Mouse (Mus musculus): ENCODE results near the gene Fbn1. TPM values are rescaled to one million over a fixed set of nuclear protein-coding genes. Genes with fewer than 3 reads are reported as not detected.

Gene Fbn1
- polyA plus RNA-seq, 1 experiment from 2014 or later = 7.8 TPM

- no peaks in the 10 kb centered on the region for H3K9me3 ChIP-seq (ENCODE audit: control insufficient read depth, low read length)
- 74% methylated on average over 7 of the region's 7 CpGs for WGBS
- no peak for DNase-seq (ENCODE audit: low spot score)
- peaks cover 5% of the 10 kb centered on the region; the same call in 1 of the 2 replicates for H3K4me1 ChIP-seq (ENCODE audit: control insufficient read depth, insufficient read depth, low read length)
- no peak overlapping the region for H3K9ac ChIP-seq (ENCODE audit: low read length)
- no peak overlapping the region for H3K27ac ChIP-seq (replicated peaks; ENCODE audit: low read depth, low read length)
- H3K4me3 ChIP-seq (ENCODE audit: low read depth, low read length) = no peak overlapping the region
- ATAC-seq (ENCODE audit: insufficient number of reproducible peaks, low FRiP score, low TSS enrichment, low read depth) = no peak
- no peak overlapping the region for H3K4me2 ChIP-seq (ENCODE audit: low read depth, severe bottlenecking)
- no peaks in the 10 kb centered on the region for H3K36me3 ChIP-seq (ENCODE audit: control insufficient read depth, insufficient read depth, low read length)
- no peaks in the 10 kb centered on the region for H3K27me3 ChIP-seq (ENCODE audit: control insufficient read depth, insufficient read depth, low read length)
These were observed 182.5 kb downstream of the Fbn1 start for GRCm38 (mm10) chr2:125325125-125325855.

GRCm38 (mm10) chr2:125324455-125324854 lies 183.3 kb downstream of the Fbn1 start:
- H3K9me3 ChIP-seq (ENCODE audit: control insufficient read depth, low read length) = no peaks in the 10 kb centered on the region
- peaks cover 5% of the 10 kb centered on the region; the same call in 1 of the 2 replicates for H3K4me1 ChIP-seq (ENCODE audit: control insufficient read depth, insufficient read depth, low read length)
- no peak overlapping the region for H3K9ac ChIP-seq (ENCODE audit: low read length)
- H3K27me3 ChIP-seq (ENCODE audit: control insufficient read depth, insufficient read depth, low read length) = no peaks in the 10 kb centered on the region
- WGBS = 53% methylated on average over 5 of the region's 5 CpGs
- H3K27ac ChIP-seq (replicated peaks; ENCODE audit: low read depth, low read length) = no peak overlapping the region
- ATAC-seq (ENCODE audit: insufficient number of reproducible peaks, low FRiP score, low TSS enrichment, low read depth) (no peak), DNase-seq (ENCODE audit: low spot score) (no peak)
- H3K4me3 ChIP-seq (ENCODE audit: low read depth, low read length) = no peak overlapping the region
- H3K4me2 ChIP-seq (ENCODE audit: low read depth, severe bottlenecking) = no peak overlapping the region
- H3K36me3 ChIP-seq (ENCODE audit: control insufficient read depth, insufficient read depth, low read length) = no peaks in the 10 kb centered on the region

GRCm38 (mm10) chr2:125323347-125323746 lies 184.4 kb downstream of the Fbn1 start:
- peak; percentile 25 for DNase-seq (ENCODE audit: low spot score)
- Histone ChIP-seq H3K4me1 (ENCODE audit: control insufficient read depth, insufficient read depth, low read length) (peaks cover 5% of the 10 kb centered on the region; the same call in 1 of the 2 replicates), H3K4me3 (ENCODE audit: low read depth, low read length) (no peak overlapping the region), H3K36me3 (ENCODE audit: control insufficient read depth, insufficient read depth, low read length) (no peaks in the 10 kb centered on the region), H3K27ac (replicated peaks; ENCODE audit: low read depth, low read length) (no peak overlapping the region), H3K27me3 (ENCODE audit: control insufficient read depth, insufficient read depth, low read length) (no peaks in the 10 kb centered on the region), H3K4me2 (ENCODE audit: low read depth, severe bottlenecking) (no peak overlapping the region), H3K9me3 (ENCODE audit: control insufficient read depth, low read length) (no peaks in the 10 kb centered on the region), H3K9ac (ENCODE audit: low read length) (no peak overlapping the region)
- ATAC-seq (ENCODE audit: insufficient number of reproducible peaks, low FRiP score, low TSS enrichment, low read depth) = no peak
- whole genome bisulfite sequencing = 30% methylated on average over 4 of the region's 4 CpGs

- 77% methylated on average over 2 of the region's 2 CpGs for WGBS
- no peak overlapping the region for H3K4me2 ChIP-seq (ENCODE audit: low read depth, severe bottlenecking)
- H3K9me3 ChIP-seq (ENCODE audit: control insufficient read depth, low read length) = no peaks in the 10 kb centered on the region
- H3K27me3 ChIP-seq (ENCODE audit: control insufficient read depth, insufficient read depth, low read length) = no peaks in the 10 kb centered on the region
- peaks cover 5% of the 10 kb centered on the region; the same call in 1 of the 2 replicates for H3K4me1 ChIP-seq (ENCODE audit: control insufficient read depth, insufficient read depth, low read length)
- H3K4me3 ChIP-seq (ENCODE audit: low read depth, low read length) = no peak overlapping the region
- ATAC-seq (ENCODE audit: insufficient number of reproducible peaks, low FRiP score, low TSS enrichment, low read depth) = no peak
- no peaks in the 10 kb centered on the region for H3K36me3 ChIP-seq (ENCODE audit: control insufficient read depth, insufficient read depth, low read length)
- no peak overlapping the region for H3K27ac ChIP-seq (replicated peaks; ENCODE audit: low read depth, low read length)
- no peak for DNase-seq (ENCODE audit: low spot score)
- H3K9ac ChIP-seq (ENCODE audit: low read length) = no peak overlapping the region
These were observed 185.2 kb downstream of the Fbn1 start for GRCm38 (mm10) chr2:125322581-125322980.

GRCm38 (mm10) chr2:125321071-125321470 lies 186.7 kb downstream of the Fbn1 start:
- Histone ChIP-seq H3K4me1 (ENCODE audit: control insufficient read depth, insufficient read depth, low read length) (peaks cover 5% of the 10 kb centered on the region; the same call in 1 of the 2 replicates), H3K9ac (ENCODE audit: low read length) (no peak overlapping the region), H3K4me2 (ENCODE audit: low read depth, severe bottlenecking) (no peak overlapping the region), H3K27ac (replicated peaks; ENCODE audit: low read depth, low read length) (no peak overlapping the region), H3K9me3 (ENCODE audit: control insufficient read depth, low read length) (no peaks in the 10 kb centered on the region), H3K27me3 (ENCODE audit: control insufficient read depth, insufficient read depth, low read length) (no peaks in the 10 kb centered on the region), H3K36me3 (ENCODE audit: control insufficient read depth, insufficient read depth, low read length) (no peaks in the 10 kb centered on the region), H3K4me3 (ENCODE audit: low read depth, low read length) (no peak overlapping the region)
- no peak for ATAC-seq (ENCODE audit: insufficient number of reproducible peaks, low FRiP score, low TSS enrichment, low read depth)
- WGBS = 83% methylated on average over 6 of the region's 6 CpGs
- no peak for DNase-seq (ENCODE audit: low spot score)

GRCm38 (mm10) chr2:125319651-125320050 lies 188.1 kb downstream of the Fbn1 start:
- Histone ChIP-seq H3K4me2 (ENCODE audit: low read depth, severe bottlenecking) (no peak overlapping the region), H3K4me3 (ENCODE audit: low read depth, low read length) (no peak overlapping the region), H3K9ac (ENCODE audit: low read length) (no peak overlapping the region), H3K27ac (replicated peaks; ENCODE audit: low read depth, low read length) (no peak overlapping the region), H3K4me1 (ENCODE audit: control insufficient read depth, insufficient read depth, low read length) (peaks cover 5% of the 10 kb centered on the region; the same call in 1 of the 2 replicates), H3K9me3 (ENCODE audit: control insufficient read depth, low read length) (no peaks in the 10 kb centered on the region), H3K36me3 (ENCODE audit: control insufficient read depth, insufficient read depth, low read length) (no peaks in the 10 kb centered on the region), H3K27me3 (ENCODE audit: control insufficient read depth, insufficient read depth, low read length) (no peaks in the 10 kb centered on the region)
- no peak for DNase-seq (ENCODE audit: low spot score)
- no peak for ATAC-seq (ENCODE audit: insufficient number of reproducible peaks, low FRiP score, low TSS enrichment, low read depth)
- WGBS = 91% methylated on average over 8 of the region's 8 CpGs

GRCm38 (mm10) chr2:125318371-125319061 lies 189.3 kb downstream of the Fbn1 start:
- DNase-seq (ENCODE audit: low spot score) (no peak), ATAC-seq (ENCODE audit: insufficient number of reproducible peaks, low FRiP score, low TSS enrichment, low read depth) (no peak)
- no peak overlapping the region for H3K4me3 ChIP-seq (ENCODE audit: low read depth, low read length)
- peaks cover 4% of the 10 kb centered on the region; the same call in 1 of the 2 replicates for H3K4me1 ChIP-seq (ENCODE audit: control insufficient read depth, insufficient read depth, low read length)
- H3K36me3 ChIP-seq (ENCODE audit: control insufficient read depth, insufficient read depth, low read length) = no peaks in the 10 kb centered on the region
- whole genome bisulfite sequencing = 85% methylated on average over 5 of the region's 5 CpGs
- no peak overlapping the region for H3K4me2 ChIP-seq (ENCODE audit: low read depth, severe bottlenecking)
- H3K27me3 ChIP-seq (ENCODE audit: control insufficient read depth, insufficient read depth, low read length) = no peaks in the 10 kb centered on the region
- no peak overlapping the region for H3K9ac ChIP-seq (ENCODE audit: low read length)
- H3K9me3 ChIP-seq (ENCODE audit: control insufficient read depth, low read length) = no peaks in the 10 kb centered on the region
- H3K27ac ChIP-seq (replicated peaks; ENCODE audit: low read depth, low read length) = no peak overlapping the region

GRCm38 (mm10) chr2:125315203-125315602 lies 192.6 kb downstream of the Fbn1 start:
- H3K36me3 ChIP-seq (ENCODE audit: control insufficient read depth, insufficient read depth, low read length) = no peaks in the 10 kb centered on the region
- H3K9me3 ChIP-seq (ENCODE audit: control insufficient read depth, low read length) = no peaks in the 10 kb centered on the region
- no peaks in the 10 kb centered on the region for H3K27me3 ChIP-seq (ENCODE audit: control insufficient read depth, insufficient read depth, low read length)
- no peak overlapping the region for H3K4me3 ChIP-seq (ENCODE audit: low read depth, low read length)
- no peak for DNase-seq (ENCODE audit: low spot score)
- 78% methylated on average over 3 of the region's 3 CpGs for WGBS
- no peak overlapping the region for H3K4me2 ChIP-seq (ENCODE audit: low read depth, severe bottlenecking)
- ATAC-seq (ENCODE audit: insufficient number of reproducible peaks, low FRiP score, low TSS enrichment, low read depth) = no peak
- no peaks in the 10 kb centered on the region for H3K4me1 ChIP-seq (ENCODE audit: control insufficient read depth, insufficient read depth, low read length)
- H3K27ac ChIP-seq (replicated peaks; ENCODE audit: low read depth, low read length) = no peak overlapping the region
- H3K9ac ChIP-seq (ENCODE audit: low read length) = no peak overlapping the region
